In the genomic region with DNA sequence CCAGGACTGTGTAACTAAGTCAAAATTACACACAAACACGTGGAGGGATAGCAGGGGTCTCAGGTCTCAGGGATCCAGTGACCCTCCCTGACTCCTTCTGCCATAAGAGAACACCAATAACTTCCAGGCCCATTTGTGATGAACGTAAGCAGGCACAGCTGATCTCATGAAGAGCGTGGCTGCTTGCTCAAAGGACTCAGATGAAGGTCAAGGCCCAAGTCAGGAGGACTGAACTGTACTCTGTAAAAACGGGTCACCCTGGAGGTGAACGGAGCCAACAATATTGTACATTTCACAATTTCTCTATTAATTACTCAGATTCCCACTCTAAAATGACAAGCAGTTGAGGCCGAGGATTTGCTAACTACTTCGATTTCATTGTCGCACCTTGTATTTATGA, we compare ENCODE assay signal across 39 mouse cellular contexts. TPM values are rescaled to one million over a fixed set of nuclear protein-coding genes. Genes with fewer than 3 reads are reported as not detected.
"Had no signal": no experiment of that assay in that cellular context is flagged by ENCODE, and none has a peak within 500 bp of the region (broad histone marks: within the 10 kb centered on the region; RNA-seq: fewer than 3 reads in every experiment).

No protein-coding gene starts in this region.

- H3K9ac ChIP-seq: heart, embryonic 12.5 days; hindbrain, embryonic 12.5 days; hindbrain, embryonic 14.5 days; intestine, embryonic 15.5 days; limb, embryonic 13.5 days; limb, embryonic 15.5 days; liver, embryonic 12.5 days; liver, embryonic 14.5 days had no signal

- ATAC-seq: hindbrain, embryonic 16.5 days; inflammation-experienced regulatory T-cells, adult 6 months; intestine, embryonic 15.5 days; intestine, postnatal 0 days; liver, embryonic 12.5 days had no signal

- H3K36me3 ChIP-seq: heart, embryonic 10.5 days; heart, embryonic 12.5 days; hindbrain, embryonic 10.5 days; hindbrain, embryonic 12.5 days; intestine, embryonic 15.5 days; limb, embryonic 13.5 days; limb, embryonic 15.5 days; liver, embryonic 12.5 days had no signal

- H3K27me3 ChIP-seq: heart, embryonic 12.5 days; hindbrain, embryonic 12.5 days; intestine, embryonic 15.5 days; limb, embryonic 13.5 days; limb, embryonic 15.5 days; liver, embryonic 12.5 days had no signal

- H3K4me2 ChIP-seq: heart, embryonic 12.5 days; hindbrain, embryonic 12.5 days; hindbrain, embryonic 14.5 days; intestine, embryonic 15.5 days; limb, embryonic 13.5 days; limb, embryonic 15.5 days; liver, embryonic 12.5 days had no signal

- H3K4me3 ChIP-seq: heart, embryonic 10.5 days; heart, embryonic 12.5 days; hindbrain, embryonic 10.5 days; hindbrain, embryonic 12.5 days; intestine, embryonic 15.5 days; limb, embryonic 13.5 days; limb, embryonic 15.5 days; liver, embryonic 12.5 days had no signal

- H3K27ac ChIP-seq: heart, embryonic 10.5 days; hindbrain, embryonic 10.5 days; hindbrain, embryonic 12.5 days; hindbrain, embryonic 14.5 days; intestine, embryonic 15.5 days; limb, embryonic 13.5 days; limb, embryonic 15.5 days; liver, embryonic 12.5 days; liver, embryonic 14.5 days had no signal

- DNase-seq: gastrocnemius, postnatal 10 days; gastrocnemius, postnatal 25 days; heart, adult 18-20 months; heart, postnatal 10 days; heart, postnatal 4 days; kidney, adult 18-20 months; kidney, adult 8-10 months; kidney, postnatal 10 days; kidney, postnatal 25 days; layer of hippocampus, adult 9-11 months; layer of hippocampus, postnatal 36 days; left cerebral cortex, postnatal 4 days had no signal

- H3K4me1 ChIP-seq: heart, embryonic 12.5 days; hindbrain, embryonic 12.5 days had no signal

- H3K9me3 ChIP-seq: heart, embryonic 10.5 days; hindbrain, embryonic 10.5 days; intestine, embryonic 15.5 days; limb, embryonic 13.5 days; limb, embryonic 15.5 days; liver, embryonic 12.5 days had no signal

RNA-seq across cellular contexts. Expression of a gene that starts 30.0 kb away (rescaled TPM):
- total RNA-seq: gastrocnemius, postnatal 10 days; gastrocnemius, postnatal 25 days; gastrocnemius, postnatal 4 days; granulocyte monocyte progenitor cell, adult 5-6 weeks; heart, adult 18-20 months; heart, adult 8-10 months; heart, postnatal 10 days; heart, postnatal 25 days; heart, postnatal 4 days; layer of hippocampus, adult 18-20 months; layer of hippocampus, adult 8-10 months; layer of hippocampus, postnatal 14 days; layer of hippocampus, postnatal 36 days; left cerebral cortex, adult 18-20 months; left cerebral cortex, adult 8-10 months; left cerebral cortex, postnatal 10 days; left cerebral cortex, postnatal 25 days; left cerebral cortex, postnatal 4 days; liver, adult 2 months had no signal
- polyA plus RNA-seq: hindbrain, embryonic 14.5 days; inflammation-experienced regulatory T-cells, adult 6 months; intestine, embryonic 15.5 days; intestine, postnatal 0 days; kidney, embryonic 14.5 days; large intestine, adult 2 months; liver, adult 2 months had no signal
